Mouse (Mus musculus) retina, postnatal 7 days (tissue): ENCODE measurements around the gene Ncapg.
"Not testable (repeated sequence)": the region's sequence is repeated elsewhere in the genome, so short reads cannot be mapped to it uniquely, and the experiment has no call there.

Experiments used
- DNase-seq: peaks from one replicate; pipeline ENCODE4 v3.0.0-alpha.2; 2012; ENCODE audit warnings: low read depth, low spot score

Ncapg gene

GRCm38 (mm10) chr5:45669598-45670279 lies at the start of gene Ncapg:
TSS of gene Ncapg (plus strand) at chr5:45669919.
- DNase-seq = peak; percentile 97

- DNase-seq = no peak
Observed at GRCm38 (mm10) chr5:45621511-45621910, 48.2 kb upstream of the Ncapg start.

GRCm38 (mm10) chr5:45627771-45628170 lies 41.9 kb upstream of the Ncapg start:
- peak; percentile 43 for DNase-seq

- no peak for DNase-seq
Observed at GRCm38 (mm10) chr5:45629470-45629869, 40.2 kb upstream of the Ncapg start.

- DNase-seq = peak; percentile 19
Observed at GRCm38 (mm10) chr5:45638378-45638777, 31.3 kb upstream of the Ncapg start.

- DNase-seq = peak; percentile 46
Observed at GRCm38 (mm10) chr5:45638806-45639714, 30.7 kb upstream of the Ncapg start, which contains the start of gene Fam184b. TSS of gene Fam184b (minus strand) at chr5:45639614.

GRCm38 (mm10) chr5:45639715-45640092 lies 30.0 kb upstream of the Ncapg start:
- DNase-seq = peak; percentile 9

- DNase-seq = no peak
Observed at GRCm38 (mm10) chr5:45651026-45651703, 18.6 kb upstream of the Ncapg start.

GRCm38 (mm10) chr5:45658406-45658805 lies 11.3 kb upstream of the Ncapg start:
- DNase-seq = not testable (repeated sequence)

- peak; percentile 42 for DNase-seq
Observed at GRCm38 (mm10) chr5:45668324-45668723, 1.4 kb upstream of the Ncapg start.

- DNase-seq = no peak
Observed at GRCm38 (mm10) chr5:45668831-45669230, 888 bp upstream of the Ncapg start.

GRCm38 (mm10) chr5:45669234-45669597 lies 503 bp upstream of the Ncapg start:
- DNase-seq = no peak

- no peak for DNase-seq
Observed at GRCm38 (mm10) chr5:45670280-45670670, 556 bp downstream of the Ncapg start.

GRCm38 (mm10) chr5:45670894-45671494 lies 1.3 kb downstream of the Ncapg start:
- DNase-seq = no peak

- no peak for DNase-seq
Observed at GRCm38 (mm10) chr5:45675032-45675431, 5.3 kb downstream of the Ncapg start.

GRCm38 (mm10) chr5:45677639-45678038 lies 7.9 kb downstream of the Ncapg start:
- DNase-seq = no peak

- no peak for DNase-seq
Observed at GRCm38 (mm10) chr5:45679955-45680354, 10.2 kb downstream of the Ncapg start.

- no peak for DNase-seq
Observed at GRCm38 (mm10) chr5:45683388-45683787, 13.7 kb downstream of the Ncapg start.

- DNase-seq = no peak
Observed at GRCm38 (mm10) chr5:45685243-45685642, 15.5 kb downstream of the Ncapg start.

GRCm38 (mm10) chr5:45686223-45686622 lies 16.5 kb downstream of the Ncapg start:
- no peak for DNase-seq

- DNase-seq = no peak
Observed at GRCm38 (mm10) chr5:45689152-45689551, 19.4 kb downstream of the Ncapg start.

GRCm38 (mm10) chr5:45690802-45691201 lies 21.1 kb downstream of the Ncapg start:
- no peak for DNase-seq
